Mouse (Mus musculus) kidney, postnatal 4 days (tissue): Measurements from ENCODE around the gene Sod3.

Source experiments
- DNase-seq, 2 experiments: peaks; one replicate each; pipeline ENCODE4 v3.0.0; 2021; ENCODE audit warnings: mixed read lengths in 2 of 2

Sod3 gene

DNA sequence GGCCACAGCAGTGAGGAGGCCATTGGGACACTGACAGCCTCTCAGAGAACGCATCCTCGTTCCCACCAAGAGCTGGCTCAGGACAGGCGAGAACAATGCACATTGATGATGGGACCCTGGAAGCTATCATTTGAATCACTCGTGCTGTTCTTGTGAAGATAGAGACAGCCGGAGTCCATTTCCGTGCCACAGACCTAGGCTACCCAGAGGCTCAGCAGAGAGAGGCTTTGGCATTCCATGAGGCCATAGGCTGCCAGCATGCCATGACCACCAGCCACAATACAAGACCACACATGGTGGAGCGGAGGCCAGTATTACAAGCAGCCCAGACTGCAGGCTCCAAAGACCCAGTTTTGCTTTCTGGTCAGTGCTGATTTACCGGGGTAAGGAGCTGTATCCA, 19.2 kb downstream of the Sod3 start:
- no peak for DNase-seq

DNA sequence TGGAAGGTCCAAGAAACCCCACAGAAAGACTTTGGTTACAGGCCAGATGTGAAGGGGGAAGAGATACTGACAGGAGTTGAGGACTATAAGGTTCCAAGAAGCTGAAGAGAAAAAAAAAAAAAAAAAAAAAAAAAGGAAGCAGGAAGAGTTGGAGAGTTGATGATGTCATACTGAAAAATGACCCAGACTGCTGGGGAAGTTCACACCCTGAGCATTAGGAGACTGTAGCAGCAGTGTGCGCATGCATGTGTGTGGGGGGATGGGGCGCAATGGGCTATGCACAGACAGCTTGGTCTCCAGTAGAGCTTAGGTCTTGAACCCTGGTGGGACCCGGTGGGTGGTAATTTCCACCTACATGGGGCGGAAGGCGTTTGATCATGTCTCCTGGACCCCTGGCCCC, 20.2 kb downstream of the Sod3 start:
- no peak for DNase-seq

DNA sequence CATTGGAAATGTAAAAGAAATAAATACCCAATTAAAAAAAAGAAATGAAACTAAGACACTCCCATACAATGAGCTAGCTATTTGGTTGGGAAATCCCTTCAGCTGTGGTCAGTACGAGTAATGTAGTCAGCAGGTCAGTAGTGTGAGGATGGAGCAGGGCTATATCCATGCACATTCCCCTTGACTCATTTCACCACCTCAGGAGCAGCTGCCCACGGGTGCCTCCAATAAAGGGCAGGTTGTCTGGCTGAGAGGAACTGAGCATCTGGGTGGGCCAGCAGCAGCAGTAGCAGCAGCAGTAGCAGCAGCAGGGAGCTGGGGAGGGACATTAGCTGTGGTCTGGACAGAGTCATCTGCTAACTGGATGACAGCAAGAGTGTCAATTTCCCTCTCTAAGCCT, 22.4 kb downstream of the Sod3 start:
- DNase-seq, result no peak

DNA sequence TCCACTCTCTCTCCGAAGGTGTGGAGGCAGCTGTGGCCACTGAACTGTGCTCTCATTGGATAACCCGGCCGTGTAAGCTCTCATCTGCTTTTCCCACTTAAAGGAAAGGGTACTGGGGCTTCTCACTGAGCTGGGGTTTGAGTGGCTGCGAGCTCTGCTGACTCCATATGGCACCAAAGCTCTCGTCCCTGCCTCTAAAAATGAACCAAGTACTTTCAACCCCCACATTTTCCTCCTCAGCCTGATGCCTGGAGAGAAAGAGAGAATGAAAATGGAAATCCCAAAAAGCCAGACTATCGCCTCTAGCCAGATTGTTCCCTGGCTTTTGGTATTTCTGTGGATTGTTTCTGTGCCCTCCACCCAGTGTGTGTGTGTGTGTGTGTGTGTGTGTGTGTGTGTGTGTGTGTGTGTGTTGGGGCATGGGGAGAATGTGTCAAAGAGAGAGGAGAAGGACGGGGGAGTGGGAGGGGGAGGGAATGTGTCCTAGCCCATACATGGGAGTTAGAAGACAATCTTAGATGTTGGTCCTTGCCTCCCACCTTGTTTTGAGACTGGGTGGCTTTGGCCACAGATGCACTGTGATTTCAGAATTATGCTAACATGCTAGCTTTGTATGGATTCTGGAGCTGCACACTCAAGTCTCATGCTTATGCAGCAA, 24.6 kb downstream of the Sod3 start:
- no peak for DNase-seq

DNA sequence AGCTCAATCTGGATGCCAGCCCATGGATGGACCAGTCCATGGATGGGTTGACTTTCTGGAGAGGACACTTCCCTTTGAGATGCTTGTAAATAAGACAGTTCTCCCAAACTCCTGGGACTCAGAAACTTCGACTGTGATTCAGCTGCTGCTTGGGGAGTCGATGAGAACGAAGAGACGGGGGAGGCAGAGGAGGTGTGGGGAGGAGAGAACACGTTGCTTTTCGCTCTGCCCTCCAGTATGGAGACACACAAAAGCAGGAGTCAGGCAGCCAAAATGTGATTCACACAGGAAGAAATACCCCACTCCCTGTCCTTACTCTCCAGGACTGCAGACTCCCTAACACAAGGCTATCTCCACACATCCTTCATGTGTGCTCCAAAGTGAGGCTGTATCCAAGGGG, 26.8 kb downstream of the Sod3 start:
- no peak for DNase-seq

DNA sequence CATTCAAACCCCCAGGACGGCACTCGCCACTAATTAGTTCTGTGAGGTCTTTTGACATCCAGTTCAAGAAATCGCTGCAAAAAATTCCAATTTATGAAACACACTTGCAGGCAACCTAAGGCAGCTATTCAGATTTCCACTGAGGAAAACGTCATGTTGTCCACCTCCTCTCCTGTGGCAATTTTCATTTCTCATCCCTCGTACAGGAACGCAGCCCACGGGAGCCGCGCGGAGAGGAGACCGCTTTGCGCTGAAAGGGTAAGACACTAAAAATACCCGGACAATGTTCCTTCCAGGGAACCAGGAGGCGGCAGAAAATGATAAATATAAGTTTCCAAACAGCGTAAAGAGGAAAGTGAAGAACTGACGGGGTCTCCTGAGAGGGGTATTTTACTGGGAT, 27.9 kb downstream of the Sod3 start:
- DNase-seq, result no peak

DNA sequence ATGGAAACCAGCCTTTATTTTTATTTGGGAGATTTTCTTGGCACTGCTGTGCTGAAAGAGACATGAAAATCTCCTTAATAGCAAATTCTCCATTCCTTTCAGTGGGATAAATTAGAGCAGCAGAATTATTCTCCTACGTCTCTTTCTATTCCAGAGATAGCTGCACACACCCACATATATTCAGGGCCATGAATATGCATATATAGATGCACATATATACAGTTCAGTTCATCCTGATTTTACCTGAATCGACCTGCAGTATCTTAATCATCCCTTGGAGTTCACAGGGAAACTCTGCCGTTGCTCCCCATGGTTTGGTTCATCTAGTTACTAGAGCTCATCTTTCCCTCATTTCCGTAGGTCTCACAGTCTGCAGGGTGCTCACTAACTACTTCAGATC, 30.2 kb downstream of the Sod3 start:
- DNase-seq, result no peak

DNA sequence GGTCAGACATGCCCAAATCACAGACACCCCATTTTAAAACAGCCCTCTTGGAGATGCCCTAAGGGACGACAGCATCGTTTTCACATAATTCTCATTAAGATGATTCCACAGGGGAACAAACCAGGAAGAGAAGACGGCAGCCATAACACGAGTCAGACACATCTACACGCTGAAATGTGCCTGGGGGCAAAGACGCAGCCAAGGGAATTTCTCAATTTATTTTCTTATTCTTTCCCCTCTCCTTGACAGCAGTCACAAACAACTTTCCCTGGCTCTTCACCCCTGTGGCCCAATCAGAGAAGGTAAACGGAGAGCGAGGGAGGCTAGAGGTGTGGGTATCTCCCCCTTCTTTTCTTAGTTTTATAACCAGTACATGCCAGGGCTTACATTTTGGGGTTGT, 40.8 kb downstream of the Sod3 start:
- no peak for DNase-seq

DNA sequence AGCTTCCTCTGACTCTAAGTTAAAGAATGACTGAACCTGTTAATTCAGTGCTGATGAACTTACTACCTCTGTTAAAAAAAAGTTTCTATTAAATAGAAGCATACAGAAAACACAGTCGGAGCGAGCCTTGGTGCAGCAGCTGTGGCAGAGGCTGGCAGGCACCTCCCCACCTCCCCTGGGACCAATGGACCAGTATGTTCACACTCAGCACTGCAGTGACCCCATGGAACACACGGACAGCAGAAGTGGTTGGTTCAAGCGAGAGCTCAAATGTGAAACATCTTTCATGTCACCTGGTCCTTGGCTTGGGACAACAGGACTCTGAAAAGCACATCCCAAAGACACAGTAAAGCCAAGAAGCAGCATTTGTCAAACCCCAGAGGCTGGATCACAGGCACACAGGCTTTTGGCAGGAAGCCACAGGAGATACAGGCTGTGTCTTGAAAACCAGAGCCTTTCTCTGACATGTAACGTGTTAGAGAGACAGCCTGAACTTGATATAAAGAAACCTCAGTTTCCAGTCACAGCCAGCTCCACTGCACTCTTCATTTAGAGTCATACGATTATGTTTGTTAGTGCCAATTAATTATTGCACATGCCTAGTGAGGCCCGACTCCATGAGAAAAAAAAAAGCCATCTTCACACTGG, 45.2 kb downstream of the Sod3 start:
- DNase-seq, result no peak

DNA sequence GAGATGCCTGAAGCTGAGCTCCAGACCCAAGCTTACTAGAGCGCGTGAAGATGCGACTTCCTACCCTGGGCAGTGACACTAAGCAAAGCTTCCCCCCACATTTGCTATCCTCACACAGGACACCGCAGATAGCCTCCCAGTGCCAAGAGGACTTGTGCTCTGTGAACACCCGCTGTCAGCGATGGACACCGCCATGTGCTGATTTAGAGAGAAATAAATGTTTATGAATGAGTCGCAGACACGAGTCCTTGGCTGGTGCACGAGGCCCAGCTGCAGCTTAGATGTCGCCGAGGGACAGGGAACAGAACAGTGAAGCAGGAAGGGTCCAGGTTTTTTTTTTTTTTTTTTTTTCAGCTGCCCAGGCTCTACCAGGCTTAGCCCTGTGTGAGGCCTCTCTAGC, 46.6 kb downstream of the Sod3 start:
- DNase-seq, result no peak

DNA sequence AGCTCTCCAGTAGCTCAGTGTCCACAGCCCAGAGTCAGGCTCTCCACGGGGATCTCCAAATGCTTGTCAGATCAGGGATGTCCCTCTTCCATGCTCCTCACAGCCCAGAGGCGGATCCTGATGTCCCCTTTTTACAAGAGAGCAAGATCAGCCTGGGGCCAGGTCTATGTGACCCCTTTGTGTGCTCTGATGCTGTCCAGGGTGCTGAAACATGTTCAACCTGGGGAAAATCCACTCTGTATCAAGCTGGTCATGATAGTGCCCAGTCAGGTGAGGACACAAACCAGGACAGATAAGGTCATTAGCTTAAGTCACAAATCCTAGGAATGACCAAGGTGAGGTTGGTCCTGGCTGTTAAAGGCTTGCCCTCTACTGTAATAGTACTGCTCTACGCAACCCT, 48.0 kb downstream of the Sod3 start:
- peak; percentile 58 to 66 for DNase-seq

DNA sequence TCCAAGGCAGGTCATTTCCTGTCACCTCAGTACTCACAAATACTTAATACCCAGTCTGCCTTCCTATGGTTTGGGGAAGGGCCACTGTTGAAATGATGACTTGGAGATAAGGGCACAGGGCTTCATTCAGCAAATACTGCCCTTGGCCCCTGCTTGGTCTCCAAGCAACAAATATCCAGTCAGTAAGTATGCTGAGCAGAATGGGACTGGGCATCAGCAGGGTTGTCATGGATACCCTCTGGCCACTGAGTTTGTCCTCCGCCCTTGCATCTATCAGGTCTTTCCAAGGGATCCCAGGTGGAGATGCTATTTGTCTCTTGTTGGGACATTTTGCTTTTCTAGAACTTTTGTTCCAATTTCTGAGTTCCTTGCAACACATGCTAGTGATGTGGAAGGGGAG, 51.6 kb downstream of the Sod3 start:
- DNase-seq, result no peak

DNA sequence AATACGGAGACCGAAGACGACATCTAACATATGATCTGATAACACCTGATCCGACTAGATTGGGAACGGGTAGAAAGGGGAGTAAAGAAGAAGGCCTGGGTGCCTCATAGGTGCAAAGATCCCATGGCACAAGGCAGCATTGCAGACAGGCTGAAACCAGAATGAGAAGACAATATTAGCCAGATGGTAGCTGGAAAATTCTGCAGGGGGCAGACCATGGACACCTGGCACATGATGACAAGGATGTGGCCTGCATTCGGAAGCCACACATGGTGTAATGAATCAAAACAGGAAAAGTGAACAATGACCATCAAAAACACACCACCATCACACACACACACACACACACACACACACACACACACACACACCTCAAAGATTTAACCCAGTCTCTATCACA, 52.3 kb downstream of the Sod3 start:
- no peak for DNase-seq

DNA sequence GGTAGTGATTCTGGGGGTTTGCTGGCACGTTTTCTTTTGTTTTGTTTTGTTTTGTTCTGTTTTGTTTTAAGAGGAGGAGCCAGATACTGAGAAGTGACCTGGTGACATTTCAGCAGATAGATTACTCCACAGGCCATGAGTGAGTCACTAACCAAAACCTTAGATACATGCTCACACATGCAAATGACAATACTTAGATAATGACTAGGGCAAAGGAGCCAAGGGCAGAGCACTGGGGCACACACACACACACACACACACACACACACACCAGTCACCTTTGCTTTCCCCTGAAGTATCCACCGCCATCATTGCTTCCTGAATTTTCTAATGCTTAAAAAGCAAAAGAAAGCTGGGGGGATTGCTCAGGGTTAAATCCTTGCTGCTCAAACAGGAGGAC, 52.9 kb downstream of the Sod3 start:
- no peak for DNase-seq
